Mouse (Mus musculus): Measurements from ENCODE around the gene Acap2. TPM values are rescaled to one million over a fixed set of nuclear protein-coding genes. Genes with fewer than 3 reads are reported as not detected.
A peak's percentile ranks its signal among the peaks of the same experiment; 100 is the strongest.

Gene Acap2
- total RNA-seq, 2 experiments from 2014 or later, result 110 to 121 TPM

DNA sequence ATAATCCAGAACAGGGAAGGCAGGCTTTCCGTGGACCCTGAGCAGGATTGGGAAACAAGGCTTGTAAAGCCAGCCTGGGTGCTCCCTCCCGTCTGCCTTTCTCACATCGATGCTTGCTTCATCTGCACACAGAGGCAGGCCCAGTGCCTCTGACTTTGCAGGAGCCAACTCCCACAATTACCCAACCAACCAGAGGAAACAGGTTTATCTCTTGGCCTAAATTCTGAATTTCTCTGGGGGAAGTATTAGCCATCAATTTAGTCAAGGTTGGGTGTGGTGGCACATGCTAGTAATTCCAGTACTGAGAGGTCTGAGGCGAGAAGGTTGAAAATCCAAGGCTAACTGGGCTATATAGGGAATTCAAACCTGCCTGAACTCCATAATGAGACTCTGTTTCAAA, 9.4 kb upstream of the Acap2 start:
- DNase-seq (ENCODE audit: low spot score in 2 of 2), result no peak
- intact Hi-C loops (cut with DNase I), result no loop called here

- intact Hi-C loops (cut with DNase I), result no loop called here
- no peak for DNase-seq (ENCODE audit: low spot score in 2 of 2)
Observed at GRCm38 (mm10) chr16:31209911-31210310, 8.9 kb upstream of the Acap2 start.

- intact Hi-C loops (cut with DNase I), result no loop called here
- no peak for DNase-seq (ENCODE audit: low spot score in 2 of 2)
Observed at GRCm38 (mm10) chr16:31205726-31206125, 4.7 kb upstream of the Acap2 start.

- intact Hi-C loops (cut with DNase I), result no loop called here
- DNase-seq (ENCODE audit: low spot score in 2 of 2), result no peak
Observed at GRCm38 (mm10) chr16:31205187-31205586, 4.1 kb upstream of the Acap2 start.

DNA sequence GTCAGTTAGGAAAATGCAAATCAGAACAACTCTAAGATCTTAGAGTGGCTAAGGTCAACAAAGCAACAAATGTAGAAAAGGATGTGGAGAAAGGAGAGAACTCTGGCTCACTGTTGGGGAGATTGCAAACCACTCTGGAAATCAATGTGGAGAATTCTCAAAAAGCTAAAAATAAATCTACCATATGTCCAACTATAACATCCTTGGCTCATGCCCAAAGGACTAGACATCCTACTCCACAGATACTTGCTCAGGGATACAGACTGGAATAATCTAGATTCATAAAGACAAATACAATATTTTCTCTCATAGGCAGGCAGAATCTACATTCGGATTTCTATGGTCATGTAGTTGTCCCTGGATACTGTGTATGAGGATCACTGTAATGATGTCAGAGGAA, 3.2 kb upstream of the Acap2 start:
- intact Hi-C loops (cut with DNase I), result loop anchor here (5.0 kb wide), 2 partner anchors 143 to 223 kb away; no protein-coding TSS in a partner anchor
- peak; percentile 38 to 84 for DNase-seq (ENCODE audit: low spot score in 2 of 2)

GRCm38 (mm10) chr16:31201704-31202103, 659 bp upstream of the Acap2 start:
- no peak for DNase-seq (ENCODE audit: low spot score in 2 of 2)
- intact Hi-C loops (cut with DNase I), result loop anchor here (2.0 to 5.0 kb wide), 4 partner anchors 39 to 226 kb away; partner anchors contain the start of gene Ppp1r2

DNA sequence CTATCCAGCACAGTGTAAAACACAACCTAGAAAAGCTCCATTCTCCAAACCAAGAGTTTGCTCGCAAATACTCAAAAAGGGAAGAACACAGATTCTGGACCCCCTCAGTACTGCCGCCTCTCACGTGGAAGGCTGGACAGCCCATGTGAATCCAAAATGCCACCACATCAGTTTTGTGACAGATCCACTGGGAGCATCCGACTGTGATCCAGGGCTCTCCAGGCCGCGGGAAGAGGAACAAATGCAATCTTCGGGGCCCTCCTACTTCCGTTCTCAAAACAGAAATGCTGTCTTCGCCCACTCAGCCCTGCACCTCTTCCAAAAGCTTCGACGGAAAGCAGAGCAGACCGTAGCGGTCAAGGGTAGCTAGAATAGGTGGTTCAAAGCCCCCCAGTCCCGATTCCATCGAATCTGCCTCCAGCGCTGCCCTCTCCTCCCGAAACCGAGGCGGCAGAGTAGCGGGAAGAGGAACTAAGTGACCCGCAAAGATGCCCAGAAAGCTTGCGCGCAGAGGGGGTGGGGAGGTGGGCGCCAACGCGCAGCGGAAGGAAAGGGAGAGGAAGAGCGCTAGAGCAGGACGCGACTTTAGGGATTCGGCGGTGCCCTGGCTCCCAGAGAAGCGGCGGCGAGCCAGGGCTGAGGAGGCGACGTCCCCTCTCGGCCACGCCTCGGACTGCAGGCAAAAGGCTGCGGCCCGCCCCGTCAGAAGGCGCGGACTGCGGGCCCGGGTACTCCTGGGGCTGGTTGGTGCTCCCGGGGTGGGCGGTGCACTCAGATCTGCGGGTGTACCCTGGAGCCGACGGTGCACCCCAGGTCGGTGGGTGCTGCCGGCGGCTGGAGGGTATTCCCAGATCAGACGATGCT, 887 bp downstream of the Acap2 start:
- intact Hi-C loops (cut with DNase I), result loop anchor here (2.0 to 5.0 kb wide), 4 partner anchors 41 to 227 kb away; partner anchors contain the start of gene Ppp1r2
- peak; percentile 71 to 84 for DNase-seq (ENCODE audit: low spot score in 2 of 2)

DNA sequence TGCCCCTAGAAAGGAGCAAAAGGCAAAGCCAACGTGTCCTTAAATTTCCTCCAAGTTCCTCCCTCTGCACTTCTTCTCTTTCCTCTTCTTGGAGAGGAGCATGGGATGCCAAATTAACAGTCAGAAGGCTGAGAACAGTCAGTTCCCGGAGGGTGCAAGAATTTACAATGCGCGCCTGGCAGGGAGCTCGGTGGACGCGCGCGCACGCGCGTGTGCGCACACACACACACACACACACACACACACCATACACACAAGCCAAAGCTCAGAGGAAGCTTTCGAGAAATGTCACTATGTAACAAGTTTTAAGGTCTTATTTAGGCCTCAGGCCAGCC, 1.5 kb downstream of the Acap2 start:
- DNase-seq (ENCODE audit: low spot score in 2 of 2), result peak; percentile 58 to 71
- intact Hi-C loops (cut with DNase I), result no loop called here

DNA sequence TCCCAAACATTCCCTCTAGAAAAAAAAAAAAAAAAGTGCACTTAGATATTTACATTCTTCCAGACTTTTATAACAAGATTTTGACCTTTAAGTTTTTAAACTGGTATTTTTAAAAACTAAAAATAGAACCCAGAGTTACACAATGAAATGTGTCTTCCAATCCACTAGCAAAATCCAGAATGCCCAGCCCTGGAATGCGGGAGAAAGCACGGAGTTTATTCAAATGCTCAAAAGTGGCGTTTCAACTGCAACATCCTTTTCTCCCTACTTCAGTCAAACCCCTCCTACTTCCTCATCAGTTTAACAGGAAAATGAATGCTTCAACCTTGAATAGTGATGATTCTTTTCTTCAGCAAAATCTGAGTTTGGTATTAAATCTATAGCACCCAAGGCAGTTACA, 4.1 kb downstream of the Acap2 start:
- no peak for DNase-seq (ENCODE audit: low spot score in 2 of 2)
- intact Hi-C loops (cut with DNase I), result no loop called here

- no peak for DNase-seq (ENCODE audit: low spot score in 2 of 2)
- intact Hi-C loops (cut with DNase I), result no loop called here
Observed at GRCm38 (mm10) chr16:31192526-31192925, 8.5 kb downstream of the Acap2 start.

- intact Hi-C loops (cut with DNase I), result no loop called here
- no peak for DNase-seq (ENCODE audit: low spot score in 2 of 2)
Observed at GRCm38 (mm10) chr16:31191818-31192217, 9.2 kb downstream of the Acap2 start.

- DNase-seq (ENCODE audit: low spot score in 2 of 2), result no peak
- intact Hi-C loops (cut with DNase I), result no loop called here
Observed at GRCm38 (mm10) chr16:31190426-31190825, 10.6 kb downstream of the Acap2 start.

- no peak for DNase-seq (ENCODE audit: low spot score in 2 of 2)
- intact Hi-C loops (cut with DNase I), result no loop called here
Observed at GRCm38 (mm10) chr16:31189291-31189690, 11.8 kb downstream of the Acap2 start.

DNA sequence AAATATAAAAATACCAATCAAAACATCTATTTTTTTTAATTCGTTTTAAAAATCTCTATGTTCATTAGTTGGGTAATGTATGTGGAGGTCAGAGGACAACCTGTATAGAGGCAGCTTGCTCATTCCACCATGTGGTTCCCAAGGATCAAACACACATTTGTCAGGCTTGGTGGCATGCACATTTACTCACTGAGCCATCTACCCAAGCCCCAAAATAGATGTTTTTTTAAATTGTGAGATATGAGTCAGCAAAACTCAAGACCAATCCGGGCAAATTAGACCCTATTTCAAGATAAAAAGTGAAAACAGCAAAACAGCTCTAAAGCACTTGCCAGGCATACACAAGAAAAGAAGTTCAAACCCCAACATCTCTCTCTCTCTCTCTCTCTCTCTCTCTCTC, 12.2 kb downstream of the Acap2 start:
- no peak for DNase-seq (ENCODE audit: low spot score in 2 of 2)
- intact Hi-C loops (cut with DNase I), result no loop called here

- DNase-seq (ENCODE audit: low spot score in 2 of 2), result no peak
- intact Hi-C loops (cut with DNase I), result no loop called here
Observed at GRCm38 (mm10) chr16:31188270-31188669, 12.8 kb downstream of the Acap2 start.

GRCm38 (mm10) chr16:31187192-31187591, 13.9 kb downstream of the Acap2 start:
- DNase-seq (ENCODE audit: low spot score in 2 of 2), result no peak
- intact Hi-C loops (cut with DNase I), result no loop called here

DNA sequence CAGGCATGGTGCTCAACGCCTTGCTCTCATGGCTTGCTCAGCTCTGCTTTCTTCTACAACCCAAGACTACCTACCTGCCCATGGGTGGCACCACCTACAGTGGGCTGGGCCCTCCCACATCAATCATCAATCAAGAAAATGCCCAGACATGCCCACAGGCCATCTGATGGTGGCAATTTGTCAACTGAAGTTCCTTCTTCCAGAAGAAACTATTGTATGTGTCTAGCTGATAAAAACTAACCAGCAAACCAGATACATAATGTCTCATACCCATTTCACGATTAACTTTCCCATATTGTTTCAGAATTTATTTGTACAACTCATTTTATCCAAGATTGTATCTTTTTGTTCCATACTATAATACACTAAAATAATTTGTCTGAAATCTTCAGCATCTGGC, 15.3 kb downstream of the Acap2 start:
- intact Hi-C loops (cut with DNase I), result no loop called here
- DNase-seq (ENCODE audit: low spot score in 2 of 2), result no peak

- no peak for DNase-seq (ENCODE audit: low spot score in 2 of 2)
- intact Hi-C loops (cut with DNase I), result no loop called here
Observed at GRCm38 (mm10) chr16:31184727-31185126, 16.3 kb downstream of the Acap2 start.

DNA sequence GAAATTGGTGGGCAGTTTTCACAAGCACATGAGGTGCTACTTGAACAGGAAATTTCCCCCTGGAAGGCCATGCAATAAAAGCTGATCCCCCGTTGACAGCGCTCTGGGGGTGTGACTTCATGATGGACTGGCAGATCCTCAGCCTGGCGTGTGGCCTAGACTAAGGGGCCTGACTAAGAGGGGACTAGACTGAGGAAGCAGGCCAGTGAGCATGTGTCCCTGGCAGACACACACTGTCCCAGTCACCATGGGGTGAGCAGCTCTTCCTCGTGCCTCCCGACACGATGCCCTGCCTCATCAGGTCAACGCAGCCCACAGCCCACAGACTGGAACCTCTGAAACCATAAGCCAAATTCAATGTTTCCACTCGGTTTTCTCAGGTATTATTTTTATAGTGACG, 18.5 kb downstream of the Acap2 start:
- no peak for DNase-seq (ENCODE audit: low spot score in 2 of 2)
- intact Hi-C loops (cut with DNase I), result no loop called here

GRCm38 (mm10) chr16:31180843-31181242, 20.2 kb downstream of the Acap2 start:
- intact Hi-C loops (cut with DNase I), result no loop called here
- DNase-seq (ENCODE audit: low spot score in 2 of 2), result no peak

GRCm38 (mm10) chr16:31179384-31179783, 21.7 kb downstream of the Acap2 start:
- no peak for DNase-seq (ENCODE audit: low spot score in 2 of 2)
- intact Hi-C loops (cut with DNase I), result no loop called here

Data from left cerebral cortex, postnatal 25 days (tissue).